Mouse (Mus musculus) neural tube, embryonic 10.5 days (tissue): ENCODE measurements around the gene Gm6614.
"Not testable (repeated sequence)": the region's sequence is repeated elsewhere in the genome, so short reads cannot be mapped to it uniquely, and the experiment has no call there.

ENCODE experiments used
- DNase-seq: peaks from one replicate; pipeline ENCODE4 v3.0.0-alpha.2; 2017; ENCODE audit warnings: low spot score; ENCODE audit errors: extremely low spot score

The Gm6614 gene

GRCm38 (mm10) chr6:142011364-142011955 lies at the start of gene Gm6614:
Gene Gm6614 (minus strand): TSS chr6:142011414.
- DNase-seq, result no peak

- DNase-seq, result not testable (repeated sequence)
Observed at GRCm38 (mm10) chr6:142058281-142058680, 47.1 kb upstream of the Gm6614 start.

- DNase-seq, result no peak
Observed at GRCm38 (mm10) chr6:142047689-142048088, 36.5 kb upstream of the Gm6614 start.

- DNase-seq, result no peak
Observed at GRCm38 (mm10) chr6:142045746-142046145, 34.5 kb upstream of the Gm6614 start.

- no peak for DNase-seq
Observed at GRCm38 (mm10) chr6:142041896-142042295, 30.7 kb upstream of the Gm6614 start.

- DNase-seq, result peak; percentile 45
Observed at GRCm38 (mm10) chr6:142040306-142041175, 29.3 kb upstream of the Gm6614 start.

- no peak for DNase-seq
Observed at GRCm38 (mm10) chr6:142035771-142036170, 24.6 kb upstream of the Gm6614 start.

- DNase-seq, result no peak
Observed at GRCm38 (mm10) chr6:142021671-142022070, 10.5 kb upstream of the Gm6614 start.

- DNase-seq, result no peak
Observed at GRCm38 (mm10) chr6:141986772-141987171, 24.4 kb downstream of the Gm6614 start.

GRCm38 (mm10) chr6:141984644-141985043 lies 26.6 kb downstream of the Gm6614 start:
- DNase-seq, result no peak

GRCm38 (mm10) chr6:141962420-141962819 lies 48.8 kb downstream of the Gm6614 start:
- no peak for DNase-seq

GRCm38 (mm10) chr6:141961861-141962260 lies 49.4 kb downstream of the Gm6614 start:
- no peak for DNase-seq

GRCm38 (mm10) chr6:141960482-141960881 lies 50.7 kb downstream of the Gm6614 start:
- no peak for DNase-seq

- no peak for DNase-seq
Observed at GRCm38 (mm10) chr6:141946862-141947261, 64.4 kb downstream of the Gm6614 start, which contains the start of gene Slco1a1. Gene Slco1a1 (minus strand): TSS chr6:141946962.

GRCm38 (mm10) chr6:141940451-141940850 lies 70.8 kb downstream of the Gm6614 start:
- DNase-seq, result no peak
